Mouse (Mus musculus) E14TG2a.4 (cell line): ENCODE measurements around the gene Tcam1.

Experiments used
- CTCF ChIP-seq: conservative IDR thresholded peaks from 2 replicates; pipeline ENCODE4 v1.5.1; 2014; ENCODE audit warnings: low read length
- NANOG ChIP-seq: IDR thresholded peaks from 2 replicates; pipeline ENCODE4 v1.6.1; 2014; ENCODE audit warnings: borderline replicate concordance, low read length, mixed read lengths
- POU5F1 ChIP-seq: IDR thresholded peaks from 2 replicates; pipeline ENCODE4 v1.6.1; 2014; ENCODE audit warnings: low read length, borderline replicate concordance

DNA sequence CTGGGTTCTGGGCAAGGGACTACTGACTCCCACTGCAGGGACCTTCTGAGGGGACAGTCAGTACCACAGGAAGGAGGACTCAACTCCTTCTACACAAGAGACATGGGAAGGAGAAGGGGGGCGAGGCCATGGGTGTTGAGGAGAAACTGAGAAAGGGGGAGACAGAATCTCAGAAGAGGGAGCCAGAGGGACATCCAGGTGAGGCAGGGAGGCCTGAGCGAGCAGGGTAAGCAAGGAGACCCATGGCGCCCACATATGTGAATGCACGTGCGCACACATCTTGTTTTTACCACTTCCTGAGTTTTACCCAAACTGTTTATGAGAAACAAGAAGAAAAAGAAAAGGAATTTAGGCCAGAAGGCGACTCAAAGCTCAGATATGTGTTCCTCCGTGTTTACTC lies 41.3 kb downstream of the Tcam1 start:
- TF ChIP-seq CTCF (no peak), POU5F1 (no peak), NANOG (no peak)
